Mouse (Mus musculus) right cerebral cortex, postnatal 36 days (tissue): Measurements from ENCODE around the gene Oaz1.

Experiments
- DNase-seq, 2 experiments: peaks; one replicate each; pipeline ENCODE4 v3.0.0; 2022; ENCODE audit warnings: low spot score in 2 of 2, mixed read lengths in 1 of 2

The Oaz1 gene

GRCm38 (mm10) chr10:80826151-80827062, at the start of gene Oaz1:
Oaz1 (plus strand) TSS chr10:80826656.
- DNase-seq = peak; percentile 100

DNA sequence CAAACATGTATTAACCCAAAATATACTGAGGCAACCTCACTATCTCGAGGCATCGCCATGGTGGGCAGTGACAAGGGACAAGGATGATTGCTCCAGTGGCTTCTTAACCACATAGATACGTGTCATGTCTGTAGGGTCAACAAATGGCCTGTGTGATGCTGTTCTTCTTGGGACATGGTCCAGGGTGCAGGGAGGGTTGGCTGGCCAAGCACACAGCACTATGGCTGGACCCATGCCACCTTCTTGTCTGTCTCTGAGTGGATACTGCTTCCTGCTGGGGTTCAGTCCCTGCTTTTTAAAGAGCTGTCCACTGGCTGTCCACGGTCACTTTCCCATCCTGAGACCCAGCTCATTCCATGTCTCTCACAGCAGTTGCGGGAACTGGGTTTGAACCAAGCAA, 49.3 kb upstream of the Oaz1 start:
- DNase-seq = no peak

- no peak for DNase-seq
These were observed 46.9 kb upstream of the Oaz1 start for GRCm38 (mm10) chr10:80779565-80779964.

GRCm38 (mm10) chr10:80784302-80784701, 42.2 kb upstream of the Oaz1 start:
- DNase-seq = no peak

GRCm38 (mm10) chr10:80784871-80785270, 41.6 kb upstream of the Oaz1 start:
- DNase-seq = no peak

DNA sequence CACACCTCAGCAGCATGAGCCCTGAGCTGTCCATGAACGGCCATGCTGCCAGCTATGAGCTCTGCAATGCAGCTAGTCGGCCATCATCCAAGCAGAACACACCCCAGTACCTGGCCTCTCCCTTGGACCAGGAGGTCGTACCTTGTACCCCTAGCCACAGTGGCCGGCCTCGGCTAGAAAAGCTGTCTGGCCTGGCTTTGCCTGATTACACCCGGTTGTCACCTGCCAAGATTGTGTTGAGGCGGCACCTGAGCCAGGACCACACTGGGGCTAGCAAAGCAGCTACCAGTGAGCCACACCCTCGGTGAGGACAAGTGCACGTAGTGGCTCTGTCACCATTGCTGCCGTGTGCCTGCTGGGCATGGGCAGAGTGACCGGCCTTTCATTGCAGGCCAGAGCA, 40.5 kb upstream of the Oaz1 start:
- no peak for DNase-seq

DNA sequence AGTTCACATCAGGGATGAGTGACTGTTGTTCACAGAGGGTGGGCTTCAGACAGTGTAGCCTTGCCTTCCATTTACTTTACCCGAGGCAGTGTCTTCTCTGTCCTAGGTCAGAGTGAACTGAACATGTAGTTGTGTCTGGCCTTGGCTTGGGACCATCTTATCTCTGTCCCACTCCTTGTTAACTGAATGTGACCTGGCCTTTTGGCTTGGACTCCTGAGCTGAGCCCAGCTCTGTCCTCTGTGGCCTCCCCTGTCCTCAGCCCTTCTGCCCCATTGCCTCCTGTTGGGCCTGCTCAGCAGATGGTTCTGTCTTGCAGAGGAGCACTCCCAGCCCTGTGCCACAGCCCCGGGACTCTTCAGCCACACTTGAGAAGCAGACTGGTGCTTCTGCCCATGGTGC, 38.9 kb upstream of the Oaz1 start:
- DNase-seq = no peak

GRCm38 (mm10) chr10:80790761-80791404, 35.6 kb upstream of the Oaz1 start:
- DNase-seq = no peak

GRCm38 (mm10) chr10:80791476-80792174, 34.8 kb upstream of the Oaz1 start:
- peak in 1 of 2 experiments; percentile 34 for DNase-seq

DNA sequence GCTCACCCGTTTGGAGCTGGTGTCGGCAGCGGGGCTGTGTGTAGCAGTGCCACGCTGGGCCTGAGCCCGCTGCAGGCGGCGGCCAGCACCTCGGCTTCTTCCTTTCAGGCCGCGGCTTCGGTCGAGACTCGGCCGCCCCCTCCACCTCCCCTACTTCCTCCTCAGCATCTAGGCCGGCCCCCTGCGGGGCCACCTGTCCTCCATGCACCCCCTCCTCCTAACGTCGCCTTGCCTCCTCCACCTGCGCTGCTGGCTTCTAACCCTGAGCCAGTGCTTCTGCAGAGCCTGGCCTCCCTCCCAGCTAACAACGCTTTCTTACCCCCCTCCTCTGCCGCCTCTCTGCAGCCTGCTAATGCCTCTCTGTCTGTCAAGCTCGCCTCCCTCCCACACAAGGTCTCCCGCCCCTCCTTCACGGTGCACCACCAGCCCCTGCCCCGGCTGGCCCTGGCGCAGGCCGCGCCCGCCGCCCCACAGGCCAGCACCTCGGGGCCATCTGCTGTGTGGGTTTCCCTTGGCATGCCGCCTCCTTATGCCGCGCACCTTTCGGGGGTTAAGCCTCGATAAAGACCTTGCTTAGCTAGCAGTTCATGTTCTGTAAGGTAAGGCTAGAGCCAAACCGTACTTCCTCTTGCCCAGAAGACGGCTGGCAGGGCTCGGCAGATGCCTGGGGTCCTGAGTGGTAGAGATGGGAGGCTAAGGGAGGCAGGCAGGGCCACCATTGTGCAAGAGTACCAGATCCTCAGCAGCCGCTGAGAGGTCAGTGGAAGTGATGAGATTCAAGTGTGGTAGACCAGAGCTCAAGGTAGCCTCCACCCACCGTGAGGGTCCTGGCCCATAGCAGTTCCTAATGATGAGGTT, 34.1 kb upstream of the Oaz1 start:
- no peak for DNase-seq

GRCm38 (mm10) chr10:80793033-80793784, 33.2 kb upstream of the Oaz1 start:
- no peak for DNase-seq

DNA sequence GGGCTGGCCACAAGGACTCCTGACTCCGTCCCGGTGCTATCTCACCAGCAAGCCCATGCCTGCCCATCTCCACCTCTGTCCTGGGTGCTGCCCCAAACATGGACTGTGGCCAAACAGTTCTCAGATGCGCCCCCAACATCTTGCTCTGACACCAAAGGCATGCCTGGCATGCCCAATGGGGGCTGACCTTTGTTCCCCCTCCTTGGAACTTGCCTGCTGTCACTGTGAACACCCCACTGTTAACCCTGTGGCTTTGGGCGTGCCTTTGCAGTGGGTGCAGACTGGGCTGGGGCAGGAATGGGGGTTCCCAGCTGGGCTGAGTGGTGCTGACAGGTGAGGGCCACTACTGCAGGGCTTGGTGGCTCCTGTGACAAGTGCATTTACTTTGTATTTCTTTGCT, 32.7 kb upstream of the Oaz1 start:
- DNase-seq = no peak

DNA sequence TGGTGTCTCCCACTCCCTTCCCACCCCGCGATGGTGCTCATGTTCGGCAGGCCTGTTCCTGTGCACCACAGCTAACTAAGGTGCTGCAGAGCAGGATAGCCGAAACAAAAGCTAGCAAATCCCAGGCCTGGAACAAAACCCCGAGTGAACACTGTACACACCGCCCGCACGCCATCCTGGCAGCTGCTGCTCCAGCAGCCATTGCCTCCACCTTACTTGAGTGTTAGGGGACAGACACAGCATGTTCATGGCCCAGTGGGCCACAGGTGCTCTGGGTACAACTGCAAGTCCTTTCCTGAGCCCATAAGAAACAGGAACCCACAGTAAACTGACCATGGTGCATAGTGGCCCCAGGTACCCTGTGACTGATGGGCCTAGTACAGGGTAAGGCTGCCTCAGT, 31.7 kb upstream of the Oaz1 start:
- no peak for DNase-seq

- DNase-seq = no peak
These were observed 30.1 kb upstream of the Oaz1 start for GRCm38 (mm10) chr10:80796307-80796848.

DNA sequence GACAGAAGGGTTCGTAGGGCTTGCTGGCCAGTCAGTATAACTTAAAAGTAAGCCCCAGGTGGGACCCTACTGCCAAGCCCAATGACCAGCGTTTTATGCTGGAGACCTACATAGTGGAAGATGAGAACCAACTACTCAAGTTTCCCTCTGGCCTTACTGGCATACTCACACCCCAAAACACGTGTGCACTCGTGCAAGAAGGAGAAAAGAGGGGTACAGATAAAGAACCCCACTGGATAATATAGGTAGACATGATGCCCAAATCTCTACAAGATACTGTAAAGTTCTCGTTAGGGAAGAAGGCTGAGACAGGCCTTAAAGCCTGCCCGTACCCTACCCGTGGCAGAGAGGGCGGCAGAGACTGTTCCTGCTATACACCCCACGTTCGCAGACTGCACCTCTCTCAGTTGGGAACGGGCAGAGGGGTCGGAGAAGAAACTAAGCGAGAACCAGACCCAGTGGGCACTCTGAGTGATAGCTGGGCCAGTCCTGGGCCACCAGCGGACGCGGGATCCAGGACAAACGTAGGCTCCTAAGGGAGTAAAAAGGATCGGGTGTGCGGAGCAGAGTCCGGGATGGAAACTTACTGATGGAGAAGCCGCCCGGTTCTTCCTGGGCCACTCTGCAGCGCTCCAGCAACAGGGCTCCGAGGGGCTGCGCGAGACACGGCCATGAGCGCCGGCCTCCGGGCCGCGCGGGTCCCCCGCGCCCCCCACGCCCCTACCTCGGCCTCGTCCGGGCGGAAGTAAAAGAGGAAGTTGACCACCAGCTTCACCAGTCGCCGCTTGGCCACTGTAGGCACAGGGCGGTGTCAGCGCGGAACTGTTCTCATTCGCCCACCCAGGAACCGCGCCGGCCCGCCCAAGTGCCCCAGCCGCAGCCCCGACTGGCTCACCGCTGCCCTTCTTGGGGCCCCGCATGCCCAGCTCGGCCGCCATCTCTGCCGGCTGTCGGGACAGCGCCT, 29.0 kb upstream of the Oaz1 start:
- no peak for DNase-seq

- DNase-seq = peak; percentile 92 to 94
These were observed 28.1 kb upstream of the Oaz1 start, which contains the start of the genes Sf3a2 and Plekhj1 for GRCm38 (mm10) chr10:80798150-80799006. Sf3a2 (plus strand) TSS chr10:80798198. Plekhj1 (minus strand) TSS chr10:80798626.

DNA sequence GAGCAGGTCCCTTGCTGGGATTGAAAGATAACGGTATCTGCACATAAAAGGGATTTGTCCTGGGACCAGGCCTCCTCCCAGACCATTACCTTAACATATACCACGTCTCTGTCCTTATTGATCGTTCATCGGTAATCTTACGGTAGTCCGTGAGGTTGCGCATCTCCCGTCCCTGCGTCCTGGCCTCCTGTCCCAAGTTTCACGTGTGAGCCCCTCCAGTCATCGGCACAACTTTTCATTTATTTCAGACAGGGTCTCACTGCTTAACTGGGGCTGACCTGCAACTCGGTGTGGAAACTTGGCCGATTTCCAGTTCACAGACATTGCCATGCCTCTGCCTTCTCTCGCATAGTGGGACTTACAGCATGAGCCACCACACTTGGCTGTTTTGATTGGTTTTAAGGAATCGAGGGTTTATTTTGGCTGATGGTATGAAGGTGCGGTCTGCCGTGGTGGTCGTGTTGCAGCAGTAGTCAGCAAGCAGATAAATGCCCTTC, 27.3 kb upstream of the Oaz1 start:
- no peak for DNase-seq
